Mouse (Mus musculus): Measurements from ENCODE around the gene Elk1.
A peak's percentile ranks its signal among the peaks of the same experiment; 100 is the strongest.

DNA sequence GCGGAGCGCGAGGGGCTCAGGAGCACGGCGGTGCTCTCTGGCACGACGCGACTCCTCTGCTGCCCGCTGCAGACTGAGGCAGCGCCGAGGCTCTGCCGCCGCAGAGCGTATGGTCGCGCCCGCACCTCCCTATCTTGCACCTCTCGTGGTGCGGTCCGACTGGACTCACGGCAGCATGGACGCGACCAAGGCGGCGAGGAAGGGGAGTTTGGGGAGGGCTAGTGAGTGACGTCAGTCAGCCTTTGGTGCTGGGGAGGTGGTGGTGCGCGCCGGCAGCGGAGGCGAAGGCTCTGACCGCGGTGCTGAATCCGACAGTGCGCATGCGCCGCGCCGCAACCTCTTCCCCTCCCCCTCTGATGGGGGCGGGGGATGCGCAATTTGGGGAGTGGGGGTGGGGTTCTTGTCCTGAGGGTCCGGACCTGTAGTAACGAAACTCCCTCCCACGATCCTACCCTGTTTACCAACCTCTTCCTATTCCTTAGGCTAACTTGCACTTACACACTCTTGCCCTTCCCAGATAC is 29.5 kb downstream of the Elk1 start, which contains the start of gene Syn1:
- peak; percentile 84 for TF ChIP-seq POLR2A (IDR thresholded peaks at IDR 0.05; ENCODE audit: insufficient read depth, low read depth, low read length)
- TF ChIP-seq CTCF (IDR thresholded peaks at IDR 0.05; ENCODE audit: insufficient read depth, low read depth, low read length), result no peak
